Mouse (Mus musculus): ENCODE measurements at regions not wholly inside any gene's neighbourhood (a gene's known extent, or its start where the extent isn't known, plus 50 kb on each side); places are given as distances from the start of the nearest gene placed in this dataset.

- TF ChIP-seq POLR2A (IDR thresholded peaks at IDR 0.05; ENCODE audit: insufficient read length, low read depth) (no peak), TCF12 (IDR thresholded peaks at IDR 0.05; ENCODE audit: insufficient read depth, poor library complexity, severe bottlenecking) (no peak), USF1 (IDR thresholded peaks at IDR 0.05; ENCODE audit: low read depth) (no peak)
These were observed 121.9 kb upstream of the Phactr1 start for GRCm38 (mm10) chr13:42558526-42558925.
